Mouse (Mus musculus) urinary bladder, postnatal 25 days (tissue): ENCODE measurements at regions not wholly inside any gene's neighbourhood (a gene's known extent, or its start where the extent isn't known, plus 50 kb on each side); places are given as distances from the start of the nearest gene placed in this dataset.

Source experiments
- DNase-seq: peaks from one replicate; pipeline ENCODE4 v3.0.0; 2022; ENCODE audit warnings: low spot score

- no peak for DNase-seq
Observed at GRCm38 (mm10) chr6:43914741-43915140, 248.7 kb upstream of the Tpk1 start.

- no peak for DNase-seq
Observed at GRCm38 (mm10) chr6:43885992-43886391, 219.9 kb upstream of the Tpk1 start.

GRCm38 (mm10) chr6:43876711-43877110 lies 210.6 kb upstream of the Tpk1 start:
- DNase-seq, result no peak

DNA sequence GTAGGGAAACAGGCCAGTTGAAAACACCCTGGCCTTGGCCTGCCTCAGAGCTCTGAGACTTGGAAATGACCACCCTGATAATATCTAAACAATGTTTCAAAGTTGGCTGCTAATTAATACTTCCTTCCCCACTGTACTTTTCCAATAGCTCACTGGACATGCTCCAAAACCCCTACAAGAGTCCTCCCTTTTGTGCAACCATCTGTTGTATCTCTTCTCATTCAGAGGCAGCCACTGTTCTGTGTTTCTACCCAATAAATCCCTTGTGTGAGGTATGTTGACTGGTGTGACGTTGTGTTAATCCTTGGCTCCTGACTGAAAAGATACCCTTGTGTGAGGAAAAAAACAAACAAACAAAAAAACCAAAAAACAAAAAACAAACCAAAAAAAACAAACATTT lies 193.3 kb upstream of the Tpk1 start:
- DNase-seq, result no peak

- DNase-seq, result no peak
Observed at GRCm38 (mm10) chr6:43857046-43857445, 191.0 kb upstream of the Tpk1 start.

DNA sequence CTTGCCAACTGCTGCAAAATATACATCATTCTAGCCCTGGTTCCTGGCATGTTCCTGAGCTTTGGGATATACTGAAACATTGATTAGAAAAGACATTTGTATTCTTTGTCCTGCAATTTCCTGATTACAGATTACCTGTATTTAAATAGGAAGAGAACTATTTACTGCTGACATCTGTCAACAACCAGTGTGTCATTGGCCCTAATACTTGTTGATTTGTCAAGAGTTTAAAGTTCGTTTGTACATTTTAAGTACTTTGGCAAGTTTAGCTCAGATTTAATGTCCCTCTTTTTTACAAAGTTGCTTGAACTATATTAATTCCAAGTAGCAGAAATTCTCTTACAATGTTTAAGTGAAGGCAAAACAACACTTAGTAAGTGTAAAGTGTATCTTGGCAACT lies 187.4 kb upstream of the Tpk1 start:
- DNase-seq, result no peak

- DNase-seq, result no peak
Observed at GRCm38 (mm10) chr6:43851306-43851705, 185.2 kb upstream of the Tpk1 start.

DNA sequence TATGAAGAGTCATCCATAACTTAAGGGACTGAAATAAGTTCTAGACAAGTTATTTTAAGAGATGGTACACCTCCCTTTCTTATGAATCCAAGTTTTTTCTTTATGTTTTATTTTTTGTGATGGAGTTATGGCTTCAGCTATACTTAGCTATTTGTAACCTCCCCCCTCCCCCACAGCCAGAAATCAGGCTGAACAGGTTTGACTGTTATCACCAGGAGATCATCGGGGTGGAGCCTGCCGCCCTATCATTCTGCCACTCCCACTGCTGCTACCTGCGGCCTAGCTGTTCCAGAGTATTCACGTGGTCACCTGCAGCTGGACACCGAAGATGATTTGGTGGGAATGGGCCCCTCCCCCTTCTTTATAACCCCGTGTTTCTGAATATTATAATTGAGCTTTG lies 172.9 kb upstream of the Tpk1 start:
- peak; percentile 5 for DNase-seq

- DNase-seq, result no peak
Observed at GRCm38 (mm10) chr6:43829903-43830302, 163.8 kb upstream of the Tpk1 start.
